ENCODE assay signal across 9 mouse cellular contexts in the genomic region with DNA sequence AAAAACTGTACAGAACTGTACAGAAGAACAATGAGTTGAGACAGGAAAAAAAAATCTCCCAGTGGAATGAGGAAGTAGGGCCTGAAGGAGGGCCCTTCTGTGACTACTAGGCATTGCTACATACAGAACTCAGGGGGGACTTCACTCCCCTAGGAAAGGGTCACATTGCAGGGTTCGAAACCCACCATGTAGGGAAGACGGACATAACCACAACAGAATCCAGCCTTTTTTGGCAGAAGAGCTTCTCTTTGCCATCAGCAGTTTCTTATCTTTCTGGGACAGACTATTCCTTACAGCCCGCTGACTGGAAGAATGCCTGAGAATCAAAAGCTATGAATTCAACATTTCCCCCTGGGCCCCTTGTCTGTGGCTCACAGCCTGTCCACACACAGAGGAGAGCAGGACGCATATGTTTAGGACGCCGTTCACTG. TPM values are rescaled to one million over a fixed set of nuclear protein-coding genes. Genes with fewer than 3 reads are reported as not detected.
A peak's percentile ranks its signal among the peaks of the same experiment; 100 is the strongest.
DNase-seq lines count a peak whose midpoint lies in the region; ATAC-seq and TF ChIP-seq lines count a peak whose summit lies in the region.
"Had no signal": no experiment of that assay in that cellular context is flagged by ENCODE, and none has a peak within 500 bp of the region (broad histone marks: within the 10 kb centered on the region; RNA-seq: fewer than 3 reads in every experiment).

No protein-coding gene starts in this region.

- no peak for ATAC-seq in forebrain, embryonic 14.5 days
- ATAC-seq in forebrain, embryonic 13.5 days, result no peak
- peak; percentile 14; the same call in 1 of the 2 replicates for ATAC-seq in lung, embryonic 14.5 days (ENCODE audit: insufficient read depth)
- ATAC-seq in midbrain, embryonic 13.5 days, result no peak

- H3K9ac ChIP-seq in forebrain, embryonic 14.5 days (ENCODE audit: low read length), result no peak overlapping the region
- no peak overlapping the region for H3K9ac ChIP-seq in forebrain, embryonic 13.5 days
- no peak overlapping the region; the same call in 1 of the 2 replicates for H3K9ac ChIP-seq in lung, embryonic 14.5 days
- H3K9ac ChIP-seq in midbrain, embryonic 13.5 days (replicated peaks), result no peak overlapping the region

- no peak for TF ChIP-seq CTCF in lung, embryonic 14.5 days (IDR thresholded peaks at IDR 0.05; ENCODE audit: low read depth)
- no peak for TF ChIP-seq CTCF in lung, adult 2 months (IDR thresholded peaks at IDR 0.05; ENCODE audit: insufficient read depth, low read length)

- no peak for TF ChIP-seq POLR2A in lung, adult 2 months (IDR thresholded peaks at IDR 0.05; ENCODE audit: borderline replicate concordance, extremely low read depth, low read depth, low read length)

- intact Hi-C loops in left cerebral cortex, postnatal 4 days (cut with DNase I), result no loop called here

- no peaks in the 10 kb centered on the region for H3K36me3 ChIP-seq in forebrain, embryonic 14.5 days (ENCODE audit: control insufficient read depth, insufficient read depth, low read length)
- H3K36me3 ChIP-seq in forebrain, embryonic 13.5 days (ENCODE audit: poor library complexity, severe bottlenecking), result no peaks in the 10 kb centered on the region
- H3K36me3 ChIP-seq in lung, embryonic 14.5 days (ENCODE audit: insufficient read depth), result no peaks in the 10 kb centered on the region
- no peaks in the 10 kb centered on the region for H3K36me3 ChIP-seq in midbrain, embryonic 13.5 days

- H3K4me3 ChIP-seq in forebrain, embryonic 14.5 days (ENCODE audit: low read depth, low read length), result no peak overlapping the region
- no peak overlapping the region for H3K4me3 ChIP-seq in forebrain, embryonic 13.5 days
- H3K4me3 ChIP-seq in lung, embryonic 14.5 days (ENCODE audit: low read depth, low read length), result no peak overlapping the region
- H3K4me3 ChIP-seq in lung, adult 2 months (replicated peaks; ENCODE audit: extremely low read depth, low read depth, low read length), result no peak overlapping the region
- no peak overlapping the region for H3K4me3 ChIP-seq in midbrain, embryonic 13.5 days (replicated peaks)

- 0 out of 2 replicates have a peak overlapping the region, but pooled peaks have one; percentile 14 for H3K27ac ChIP-seq in forebrain, embryonic 14.5 days (ENCODE audit: low read depth, low read length)
- H3K27ac ChIP-seq in forebrain, embryonic 13.5 days, result no peak overlapping the region
- peak overlapping the region; percentile 91 for H3K27ac ChIP-seq in lung, embryonic 14.5 days (ENCODE audit: low read depth)
- peak overlapping the region; percentile 40 for H3K27ac ChIP-seq in midbrain, embryonic 13.5 days

- WGBS in forebrain, embryonic 14.5 days, result 80% methylated on average over 6 of the region's 6 CpGs
- 85% methylated on average over 6 of the region's 6 CpGs for WGBS in forebrain, embryonic 13.5 days
- 39% methylated on average over 6 of the region's 6 CpGs for WGBS in lung, embryonic 14.5 days
- WGBS in lung, adult 2 months, result 59% methylated on average over 6 of the region's 6 CpGs
- 60% methylated on average over 6 of the region's 6 CpGs for WGBS in midbrain, embryonic 13.5 days

- no peaks in the 10 kb centered on the region for H3K27me3 ChIP-seq in forebrain, embryonic 14.5 days (replicated peaks; ENCODE audit: control insufficient read depth, insufficient read depth, low read length)
- H3K27me3 ChIP-seq in forebrain, embryonic 13.5 days, result no peaks in the 10 kb centered on the region
- H3K27me3 ChIP-seq in lung, embryonic 14.5 days (ENCODE audit: insufficient read depth, low read length), result no peaks in the 10 kb centered on the region
- no peaks in the 10 kb centered on the region for H3K27me3 ChIP-seq in midbrain, embryonic 13.5 days

- no peak for DNase-seq in forebrain, embryonic 14.5 days (ENCODE audit: low spot score)
- DNase-seq in lung, embryonic 14.5 days, result peak; percentile 84
- DNase-seq in lung, adult 2 months, result no peak
- peak; percentile 30 for DNase-seq in heart, postnatal 4 days
- no peak for DNase-seq in layer of hippocampus, adult 9-10 months (ENCODE audit: low spot score)
- DNase-seq in left cerebral cortex, postnatal 4 days, result no peak
- DNase-seq: lung, postnatal 10 days had no signal

- H3K4me2 ChIP-seq in forebrain, embryonic 14.5 days (ENCODE audit: low read length), result no peak overlapping the region
- no peak overlapping the region for H3K4me2 ChIP-seq in forebrain, embryonic 13.5 days
- 0 out of 2 replicates have a peak overlapping the region, but pooled peaks have one; percentile 16 for H3K4me2 ChIP-seq in lung, embryonic 14.5 days
- no peak overlapping the region for H3K4me2 ChIP-seq in midbrain, embryonic 13.5 days (replicated peaks)

- no peaks in the 10 kb centered on the region for H3K9me3 ChIP-seq in forebrain, embryonic 14.5 days (replicated peaks; ENCODE audit: control insufficient read depth, low read length)
- no peaks in the 10 kb centered on the region for H3K9me3 ChIP-seq in forebrain, embryonic 13.5 days (replicated peaks)
- no peaks in the 10 kb centered on the region for H3K9me3 ChIP-seq in lung, embryonic 14.5 days (ENCODE audit: low read depth, low read length)
- H3K9me3 ChIP-seq in midbrain, embryonic 13.5 days, result no peaks in the 10 kb centered on the region

- peaks cover 4% of the 10 kb centered on the region; the same call in 1 of the 2 replicates for H3K4me1 ChIP-seq in forebrain, embryonic 14.5 days (ENCODE audit: control insufficient read depth, insufficient read depth, low read length)
- H3K4me1 ChIP-seq in forebrain, embryonic 13.5 days, result peaks cover 27% of the 10 kb centered on the region
- H3K4me1 ChIP-seq in lung, embryonic 14.5 days (ENCODE audit: insufficient read depth), result peaks cover 40% of the 10 kb centered on the region
- H3K4me1 ChIP-seq in lung, adult 2 months (ENCODE audit: control insufficient read depth, insufficient read depth, low read length), result peaks cover 18% of the 10 kb centered on the region
- H3K4me1 ChIP-seq in midbrain, embryonic 13.5 days (replicated peaks), result peaks cover 42% of the 10 kb centered on the region

RNA-seq across cellular contexts. Expression of gene Mical3, which starts 46.7 kb away (rescaled TPM):
- 19.4 and 34.0 TPM in 2 replicates for polyA plus RNA-seq in forebrain, embryonic 14.5 days (2014; fragmentation: Nextera tagmentation; extraction: Ambion mirVana)
- 20.9 and 25.5 TPM in 2 replicates for polyA plus RNA-seq in forebrain, embryonic 13.5 days (2015; fragmentation: Nextera tagmentation; extraction: Ambion mirVana)
- 27.0 and 29.8 TPM in 2 replicates for polyA plus RNA-seq in lung, embryonic 14.5 days (2014; fragmentation: Nextera tagmentation; extraction: Ambion mirVana)
- polyA plus RNA-seq in lung, adult 2 months (2012; rRNA removed), result 17.8 and 24.3 TPM in 2 replicates
- total RNA-seq in heart, postnatal 4 days (2021), result 100 to 1,000 TPM; 201 to 216 TPM
- polyA plus RNA-seq in midbrain, embryonic 13.5 days (2015; fragmentation: Nextera tagmentation; extraction: Ambion mirVana), result 29.7 and 35.7 TPM in 2 replicates
- 100 to 1,000 TPM; 149 to 156 TPM for total RNA-seq in left cerebral cortex, postnatal 4 days (2021)

Comparison
In these comparisons a context has a peak if more than half of its experiments do, and no peak if none do; other contexts are left out.
1. DNase-seq: peak in lung, embryonic 14.5 days (single experiment) and heart, postnatal 4 days (single experiment); none in forebrain, embryonic 14.5 days (single experiment), lung, adult 2 months (single experiment), layer of hippocampus, adult 9-10 months (single experiment) and left cerebral cortex, postnatal 4 days (single experiment).